Mouse (Mus musculus): ENCODE data around the gene Bhlhe40. TPM values are rescaled to one million over a fixed set of nuclear protein-coding genes. Genes with fewer than 3 reads are reported as not detected.

Gene Bhlhe40
- polyA plus RNA-seq, 1 experiment from 2014 or later = 8.9 TPM

GRCm38 (mm10) chr6:108661412-108661811 is 983 bp downstream of the Bhlhe40 start:
- WGBS = 1% methylated on average over 17 of the region's 17 CpGs
- peak overlapping the region; percentile 70 for H3K9ac ChIP-seq (ENCODE audit: low read depth, low read length)

GRCm38 (mm10) chr6:108661890-108662289 is 1.5 kb downstream of the Bhlhe40 start:
- H3K9ac ChIP-seq (ENCODE audit: low read depth, low read length) = peak overlapping the region; percentile 13; the same call in 1 of the 2 replicates
- H3K4me1 ChIP-seq (ENCODE audit: control insufficient read depth, insufficient read depth, low read depth, low read length) = peaks cover 14% of the 10 kb centered on the region
- H3K27me3 ChIP-seq (replicated peaks; ENCODE audit: control insufficient read depth, insufficient read depth, low read length) = no peaks in the 10 kb centered on the region; the same call in 1 of the 2 replicates
- H3K9me3 ChIP-seq (ENCODE audit: control insufficient read depth, low read length) = no peaks in the 10 kb centered on the region
- WGBS = 49% methylated on average over 6 of the region's 6 CpGs
- H3K27ac ChIP-seq (ENCODE audit: low read depth, low read length) = no peak overlapping the region
- peak overlapping the region; percentile 54 for H3K4me3 ChIP-seq (ENCODE audit: low read length)
- ATAC-seq = no peak
- H3K4me2 ChIP-seq (ENCODE audit: low read length) = peak overlapping the region; percentile 95
- H3K36me3 ChIP-seq (ENCODE audit: control insufficient read depth, insufficient read depth, low read length) = 0 out of 2 replicates have a peak, but pooled peaks cover 5% of the 10 kb centered on the region

More at GRCm38 (mm10) chr6:108661412-108661811, 983 bp downstream of the Bhlhe40 start:
- peak overlapping the region; percentile 54 for H3K4me3 ChIP-seq (ENCODE audit: low read length)
- H3K36me3 ChIP-seq (ENCODE audit: control insufficient read depth, insufficient read depth, low read length) = 0 out of 2 replicates have a peak, but pooled peaks cover 5% of the 10 kb centered on the region
- peak overlapping the region; percentile 14; the same call in 1 of the 2 replicates for H3K27ac ChIP-seq (ENCODE audit: low read depth, low read length)
- ATAC-seq = no peak
- H3K4me1 ChIP-seq (ENCODE audit: control insufficient read depth, insufficient read depth, low read depth, low read length) = peaks cover 14% of the 10 kb centered on the region
- H3K9me3 ChIP-seq (ENCODE audit: control insufficient read depth, low read length) = no peaks in the 10 kb centered on the region
- H3K27me3 ChIP-seq (replicated peaks; ENCODE audit: control insufficient read depth, insufficient read depth, low read length) = no peaks in the 10 kb centered on the region; the same call in 1 of the 2 replicates
- peak overlapping the region; percentile 95 for H3K4me2 ChIP-seq (ENCODE audit: low read length)

DNA sequence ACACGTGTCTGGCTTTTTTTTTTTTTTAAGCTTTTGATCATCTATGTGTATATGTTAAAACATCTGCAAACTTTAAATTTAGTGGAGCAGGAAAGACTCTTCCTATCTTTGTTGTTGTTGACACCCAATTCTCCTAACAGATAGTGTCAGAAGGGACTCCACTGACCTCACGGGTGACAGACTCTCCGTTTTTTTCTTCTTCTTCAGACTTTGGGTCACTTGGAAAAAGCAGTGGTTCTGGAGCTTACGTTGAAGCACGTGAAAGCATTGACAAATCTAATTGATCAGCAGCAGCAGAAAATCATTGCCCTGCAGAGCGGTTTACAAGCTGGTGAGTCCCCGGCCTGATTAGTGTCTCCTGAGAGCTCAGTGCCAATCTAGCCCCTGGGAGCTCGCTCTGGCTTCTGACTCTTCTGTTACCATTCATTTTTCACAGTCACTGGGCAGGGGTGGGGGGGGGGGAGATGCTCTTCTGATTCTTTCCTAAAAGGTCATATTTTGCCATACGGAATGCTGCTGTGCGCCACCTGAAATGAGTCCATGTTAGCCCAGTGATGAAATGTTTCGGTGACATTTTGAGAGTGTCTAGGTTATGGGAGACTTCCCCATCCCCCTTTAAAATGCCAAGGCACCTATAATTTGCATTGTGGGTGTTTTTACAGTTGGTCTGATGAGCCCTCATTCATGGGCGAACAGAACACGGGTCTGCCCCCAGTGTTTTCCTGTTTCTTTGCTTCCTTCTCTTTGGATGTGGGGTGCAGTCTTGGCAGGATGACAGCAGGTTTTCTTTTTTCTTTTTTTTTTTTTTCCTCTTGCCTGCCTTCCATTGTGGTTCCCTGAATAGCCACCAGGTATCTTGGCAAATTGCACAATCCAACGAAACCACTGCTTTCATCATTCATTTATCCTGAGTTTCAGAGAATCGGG is 2.1 kb downstream of the Bhlhe40 start:
- WGBS = 66% methylated on average over 15 of the region's 15 CpGs
- Histone ChIP-seq H3K9ac (ENCODE audit: low read depth, low read length) (no peak overlapping the region), H3K36me3 (ENCODE audit: control insufficient read depth, insufficient read depth, low read length) (0 out of 2 replicates have a peak, but pooled peaks cover 5% of the 10 kb centered on the region), H3K4me3 (ENCODE audit: low read length) (no peak overlapping the region; the same call in 1 of the 2 replicates), H3K4me1 (ENCODE audit: control insufficient read depth, insufficient read depth, low read depth, low read length) (peaks cover 14% of the 10 kb centered on the region), H3K27me3 (replicated peaks; ENCODE audit: control insufficient read depth, insufficient read depth, low read length) (no peaks in the 10 kb centered on the region; the same call in 1 of the 2 replicates), H3K27ac (ENCODE audit: low read depth, low read length) (no peak overlapping the region), H3K9me3 (ENCODE audit: control insufficient read depth, low read length) (no peaks in the 10 kb centered on the region), H3K4me2 (ENCODE audit: low read length) (peak overlapping the region; percentile 95)
- no peak for ATAC-seq

DNA sequence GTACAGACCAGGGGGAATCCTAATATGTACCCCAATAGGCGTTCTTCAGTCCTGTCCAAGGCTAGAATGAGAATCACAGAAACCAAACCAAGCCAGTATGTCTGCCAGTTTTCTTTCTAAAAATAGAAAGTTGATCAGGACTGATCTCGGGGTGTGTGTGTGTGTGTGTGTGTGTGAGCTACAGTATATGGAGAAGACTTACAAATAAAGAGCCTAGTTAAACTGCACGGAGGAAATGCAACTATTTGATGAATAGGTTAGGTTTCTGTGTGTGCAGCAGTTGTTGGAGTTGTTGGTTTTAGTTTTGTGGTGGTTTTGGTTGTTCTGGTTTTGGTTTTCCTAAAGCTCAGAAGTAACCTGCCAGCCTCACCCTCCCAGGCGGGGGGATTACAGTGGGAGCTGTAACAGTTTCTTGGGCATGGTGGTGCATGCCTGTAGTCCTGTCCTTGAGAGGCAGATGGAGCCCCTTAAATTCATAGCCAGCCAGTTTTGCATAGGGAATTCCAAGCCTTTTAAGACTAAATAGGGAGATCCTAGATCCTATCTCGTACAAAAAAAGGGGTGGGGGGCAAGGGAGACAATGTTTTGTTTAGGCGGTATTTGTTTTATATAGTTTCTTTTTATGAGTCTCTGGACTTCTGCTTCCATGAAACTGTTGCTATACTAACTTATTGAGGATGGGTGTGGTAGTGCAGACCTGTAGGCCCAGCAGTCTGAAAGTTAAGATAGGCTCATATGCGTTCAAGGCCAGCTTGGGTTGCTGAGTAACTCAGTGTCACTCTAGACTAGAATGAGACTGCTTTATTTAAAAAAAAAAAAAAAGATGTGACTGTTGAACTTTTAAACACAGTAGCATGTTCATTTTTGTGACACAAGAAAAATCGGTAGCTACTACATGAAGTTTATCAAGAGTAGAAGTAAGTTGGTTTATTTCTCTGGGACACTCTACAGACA is 3.1 kb downstream of the Bhlhe40 start:
- H3K4me2 ChIP-seq (ENCODE audit: low read length) = peak overlapping the region; percentile 95

DNA sequence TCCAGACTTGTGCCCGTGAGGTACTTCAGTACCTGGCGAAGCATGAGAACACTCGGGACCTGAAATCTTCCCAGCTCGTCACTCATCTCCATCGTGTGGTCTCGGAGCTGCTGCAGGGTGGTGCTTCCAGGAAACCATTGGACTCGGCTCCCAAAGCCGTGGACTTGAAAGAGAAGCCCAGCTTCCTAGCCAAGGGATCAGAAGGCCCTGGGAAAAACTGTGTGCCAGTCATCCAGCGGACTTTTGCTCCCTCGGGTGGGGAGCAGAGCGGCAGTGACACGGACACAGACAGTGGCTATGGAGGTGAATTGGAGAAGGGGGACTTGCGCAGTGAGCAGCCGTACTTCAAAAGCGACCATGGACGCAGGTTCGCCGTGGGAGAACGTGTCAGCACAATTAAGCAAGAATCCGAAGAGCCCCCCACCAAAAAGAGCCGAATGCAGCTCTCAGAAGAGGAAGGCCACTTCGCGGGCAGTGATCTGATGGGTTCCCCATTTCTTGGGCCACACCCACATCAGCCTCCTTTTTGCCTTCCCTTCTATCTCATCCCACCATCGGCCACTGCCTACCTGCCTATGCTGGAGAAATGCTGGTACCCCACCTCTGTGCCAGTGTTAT is 4.2 kb downstream of the Bhlhe40 start:
- Histone ChIP-seq H3K9me3 (ENCODE audit: control insufficient read depth, low read length) (no peaks in the 10 kb centered on the region), H3K27me3 (replicated peaks; ENCODE audit: control insufficient read depth, insufficient read depth, low read length) (no peaks in the 10 kb centered on the region; the same call in 1 of the 2 replicates), H3K4me1 (ENCODE audit: control insufficient read depth, insufficient read depth, low read depth, low read length) (peaks cover 12% of the 10 kb centered on the region), H3K36me3 (ENCODE audit: control insufficient read depth, insufficient read depth, low read length) (0 out of 2 replicates have a peak, but pooled peaks cover 5% of the 10 kb centered on the region), H3K4me2 (ENCODE audit: low read length) (no peak overlapping the region), H3K9ac (ENCODE audit: low read depth, low read length) (no peak overlapping the region), H3K4me3 (ENCODE audit: low read length) (no peak overlapping the region), H3K27ac (ENCODE audit: low read depth, low read length) (no peak overlapping the region)
- 82% methylated on average over 24 of the region's 24 CpGs for WGBS
- no peak for ATAC-seq

More for the DNA sequence above, 3.1 kb downstream of the Bhlhe40 start:
- no peak overlapping the region for H3K9ac ChIP-seq (ENCODE audit: low read depth, low read length)
- H3K27ac ChIP-seq (ENCODE audit: low read depth, low read length) = no peak overlapping the region
- no peaks in the 10 kb centered on the region for H3K9me3 ChIP-seq (ENCODE audit: control insufficient read depth, low read length)
- peaks cover 10% of the 10 kb centered on the region for H3K4me1 ChIP-seq (ENCODE audit: control insufficient read depth, insufficient read depth, low read depth, low read length)
- H3K27me3 ChIP-seq (replicated peaks; ENCODE audit: control insufficient read depth, insufficient read depth, low read length) = no peaks in the 10 kb centered on the region; the same call in 1 of the 2 replicates
- no peak overlapping the region; the same call in 1 of the 2 replicates for H3K4me3 ChIP-seq (ENCODE audit: low read length)
- 0 out of 2 replicates have a peak, but pooled peaks cover 5% of the 10 kb centered on the region for H3K36me3 ChIP-seq (ENCODE audit: control insufficient read depth, insufficient read depth, low read length)
- ATAC-seq = no peak
- 82% methylated on average over 8 of the region's 8 CpGs for WGBS

GRCm38 (mm10) chr6:108665587-108665986 is 5.2 kb downstream of the Bhlhe40 start:
- Histone ChIP-seq H3K9me3 (ENCODE audit: control insufficient read depth, low read length) (no peaks in the 10 kb centered on the region), H3K4me2 (ENCODE audit: low read length) (no peak overlapping the region), H3K9ac (ENCODE audit: low read depth, low read length) (no peak overlapping the region), H3K4me3 (ENCODE audit: low read length) (no peak overlapping the region), H3K36me3 (ENCODE audit: control insufficient read depth, insufficient read depth, low read length) (0 out of 2 replicates have a peak, but pooled peaks cover 5% of the 10 kb centered on the region), H3K4me1 (ENCODE audit: control insufficient read depth, insufficient read depth, low read depth, low read length) (peaks cover 12% of the 10 kb centered on the region), H3K27ac (ENCODE audit: low read depth, low read length) (no peak overlapping the region), H3K27me3 (replicated peaks; ENCODE audit: control insufficient read depth, insufficient read depth, low read length) (no peaks in the 10 kb centered on the region; the same call in 1 of the 2 replicates)
- 78% methylated on average over 5 of the region's 5 CpGs for WGBS
- ATAC-seq = no peak

DNA sequence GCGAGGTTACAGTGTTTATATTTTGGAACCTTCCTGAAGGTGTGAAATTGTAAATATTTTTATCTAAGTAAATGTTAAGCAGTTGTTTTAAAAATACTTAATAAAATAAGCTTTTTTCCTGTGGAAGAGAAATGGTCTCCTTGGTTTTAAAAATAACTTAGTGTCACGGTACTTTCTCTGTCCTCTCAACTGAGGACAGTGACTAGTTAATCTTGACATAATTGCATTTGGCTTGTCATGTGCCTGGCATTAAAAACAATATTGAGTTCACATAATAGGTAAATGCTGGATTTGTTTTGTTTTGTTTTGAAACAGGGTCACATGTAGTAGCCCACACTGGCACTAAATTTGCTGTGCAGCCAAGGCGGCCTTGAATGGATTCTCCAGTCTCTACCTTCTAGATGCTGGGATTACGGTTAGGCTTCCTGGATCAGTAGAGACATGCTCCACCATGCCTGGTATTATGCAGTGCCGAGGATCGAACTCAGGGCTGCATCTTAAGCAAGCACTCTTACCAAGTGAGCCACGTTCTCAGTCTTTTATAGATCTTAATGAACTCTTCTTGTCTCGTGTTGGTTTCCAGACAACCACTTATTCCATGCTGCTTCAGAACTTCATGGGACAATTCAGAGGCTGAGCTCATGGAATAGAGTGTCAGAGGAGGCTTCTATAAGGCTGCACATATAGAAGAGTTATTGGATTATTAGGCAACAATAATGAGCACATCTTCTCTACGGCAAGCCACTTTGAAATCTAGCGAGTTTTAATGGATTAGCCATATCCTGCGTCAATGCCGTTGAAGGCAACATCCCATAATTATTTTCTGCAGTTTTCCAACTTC is 6.4 kb downstream of the Bhlhe40 start:
- no peak for ATAC-seq
- no peaks in the 10 kb centered on the region for H3K9me3 ChIP-seq (ENCODE audit: control insufficient read depth, low read length)
- H3K4me3 ChIP-seq (ENCODE audit: low read length) = no peak overlapping the region
- WGBS = 82% methylated on average over 12 of the region's 12 CpGs
- no peak overlapping the region for H3K9ac ChIP-seq (ENCODE audit: low read depth, low read length)
- H3K36me3 ChIP-seq (ENCODE audit: control insufficient read depth, insufficient read depth, low read length) = 0 out of 2 replicates have a peak, but pooled peaks cover 5% of the 10 kb centered on the region
- no peak overlapping the region for H3K4me2 ChIP-seq (ENCODE audit: low read length)
- no peak overlapping the region for H3K27ac ChIP-seq (ENCODE audit: low read depth, low read length)
- H3K27me3 ChIP-seq (replicated peaks; ENCODE audit: control insufficient read depth, insufficient read depth, low read length) = no peaks in the 10 kb centered on the region; the same call in 1 of the 2 replicates
- H3K4me1 ChIP-seq (ENCODE audit: control insufficient read depth, insufficient read depth, low read depth, low read length) = peaks cover 9% of the 10 kb centered on the region

Measured in hindbrain, embryonic 16.5 days (tissue).